Mouse (Mus musculus) large intestine, adult 2 months (tissue): ENCODE results near the gene Ubl4b. TPM values are rescaled to one million over a fixed set of nuclear protein-coding genes. Genes with fewer than 3 reads are reported as not detected.

Experiments used
- DNase-seq: peaks from one replicate; pipeline ENCODE4 v3.0.0-alpha.2; 2012; ENCODE audit warnings: low read depth, low spot score
- WGBS: fragments of 180-500 bp; shearing (Covaris S2); methylation state at CpG from one replicate; pipeline ENCODE4 v1.1.7; 2018; 5-methylcytosine and 5-hydroxymethylcytosine counted together
- polyA plus RNA-seq: library from polyadenylated mRNA; depleted of rRNA; stranded (reverse); fragments of >200 nt; gene quantifications from 2 replicates; pipeline ENCODE4 v1.2.3, GENCODE M21; 2012

The Ubl4b gene
- polyA plus RNA-seq, 1 experiment = not detected

- 79% methylated on average over 3 of the region's 3 CpGs for WGBS
- no peak for DNase-seq
Observed at GRCm38 (mm10) chr3:107576807-107577206, 21.9 kb upstream of the Ubl4b start.

- no peak for DNase-seq
- 47% methylated on average over 2 of the region's 2 CpGs for WGBS
Observed at GRCm38 (mm10) chr3:107571205-107571604, 16.3 kb upstream of the Ubl4b start.

- WGBS = 72% methylated on average over 4 of the region's 4 CpGs
- DNase-seq = no peak
Observed at GRCm38 (mm10) chr3:107568721-107569120, 13.8 kb upstream of the Ubl4b start.

GRCm38 (mm10) chr3:107567766-107568165, 12.9 kb upstream of the Ubl4b start:
- no peak for DNase-seq
- WGBS = 81% methylated on average over 7 of the region's 7 CpGs

- no peak for DNase-seq
- WGBS = 38% methylated on average over 3 of the region's 3 CpGs
Observed at GRCm38 (mm10) chr3:107565331-107565730, 10.5 kb upstream of the Ubl4b start.

GRCm38 (mm10) chr3:107563880-107564279, 9.0 kb upstream of the Ubl4b start:
- WGBS = 63% methylated on average over 4 of the region's 4 CpGs
- DNase-seq = no peak

- WGBS = 57% methylated on average over 4 of the region's 4 CpGs
Observed at GRCm38 (mm10) chr3:107562591-107562990, 7.7 kb upstream of the Ubl4b start.

GRCm38 (mm10) chr3:107562104-107562503, 7.2 kb upstream of the Ubl4b start:
- WGBS = 52% methylated on average over 2 of the region's 2 CpGs

More at GRCm38 (mm10) chr3:107562591-107562990, 7.7 kb upstream of the Ubl4b start:
- no peak for DNase-seq

GRCm38 (mm10) chr3:107559183-107559582, 4.3 kb upstream of the Ubl4b start:
- WGBS = 6% methylated on average over 3 of the region's 3 CpGs
- no peak for DNase-seq

More at GRCm38 (mm10) chr3:107562104-107562503, 7.2 kb upstream of the Ubl4b start:
- DNase-seq = no peak

GRCm38 (mm10) chr3:107558740-107559139, 3.9 kb upstream of the Ubl4b start:
- WGBS = 36% methylated on average over 3 of the region's 3 CpGs

GRCm38 (mm10) chr3:107550409-107551049, 4.3 kb downstream of the Ubl4b start:
- 71% methylated on average over 17 of the region's 17 CpGs for WGBS
- no peak for DNase-seq

More at GRCm38 (mm10) chr3:107558740-107559139, 3.9 kb upstream of the Ubl4b start:
- no peak for DNase-seq

- WGBS = 45% methylated on average over 2 of the region's 2 CpGs
- DNase-seq = no peak
Observed at GRCm38 (mm10) chr3:107546956-107547355, 7.9 kb downstream of the Ubl4b start.

- DNase-seq = no peak
- WGBS = 31% methylated on average over 10 of the region's 10 CpGs
Observed at GRCm38 (mm10) chr3:107545716-107546412, 9.0 kb downstream of the Ubl4b start.

- no peak for DNase-seq
- 58% methylated on average over 5 of the region's 5 CpGs for WGBS
Observed at GRCm38 (mm10) chr3:107545278-107545677, 9.6 kb downstream of the Ubl4b start.

- 56% methylated on average over 8 of the region's 8 CpGs for WGBS
- DNase-seq = no peak
Observed at GRCm38 (mm10) chr3:107543158-107544080, 11.5 kb downstream of the Ubl4b start.

GRCm38 (mm10) chr3:107542584-107542983, 12.3 kb downstream of the Ubl4b start:
- WGBS = 40% methylated on average over 4 of the region's 4 CpGs
- DNase-seq = no peak

- WGBS = 34% methylated on average over 8 of the region's 8 CpGs
- DNase-seq = no peak
Observed at GRCm38 (mm10) chr3:107537504-107537889, 17.4 kb downstream of the Ubl4b start.

GRCm38 (mm10) chr3:107536810-107537503, 17.9 kb downstream of the Ubl4b start:
- no peak for DNase-seq
- 8% methylated on average over 17 of the region's 17 CpGs for WGBS

GRCm38 (mm10) chr3:107534951-107535350, 19.9 kb downstream of the Ubl4b start:
- DNase-seq = no peak
- WGBS = 81% methylated on average over 7 of the region's 7 CpGs

- WGBS = 71% methylated on average over 4 of the region's 4 CpGs
- no peak for DNase-seq
Observed at GRCm38 (mm10) chr3:107533532-107533931, 21.3 kb downstream of the Ubl4b start.
